Mouse (Mus musculus): ENCODE measurements around the gene Grik4.

The Grik4 gene

DNA sequence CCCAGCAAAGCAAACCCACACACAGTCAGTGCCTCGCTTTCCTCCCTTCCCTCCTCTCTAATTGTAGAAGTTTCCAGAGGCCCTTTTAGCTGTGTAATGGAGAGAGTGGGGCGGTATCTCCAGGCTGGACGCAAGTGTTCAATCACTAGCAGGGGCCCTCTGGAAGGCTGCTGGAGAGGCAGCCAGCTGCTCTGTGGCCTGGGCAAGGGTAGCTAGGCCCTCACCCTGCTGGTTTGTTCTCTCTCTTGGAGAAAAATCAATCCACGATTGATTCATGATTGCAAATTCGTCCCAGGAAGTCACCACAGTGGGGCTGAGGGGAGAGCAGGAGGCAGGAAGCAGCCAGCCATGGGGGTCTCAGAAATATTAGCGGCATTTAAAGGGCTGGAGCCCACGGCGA is 271.3 kb downstream of the Grik4 start:
- DNase-seq (ENCODE audit: low spot score), result no peak

GRCm38 (mm10) chr9:42670619-42671018 is 273.7 kb downstream of the Grik4 start:
- no peak for DNase-seq (ENCODE audit: low spot score)

GRCm38 (mm10) chr9:42661481-42661880 is 282.8 kb downstream of the Grik4 start:
- no peak for DNase-seq (ENCODE audit: low spot score)

DNA sequence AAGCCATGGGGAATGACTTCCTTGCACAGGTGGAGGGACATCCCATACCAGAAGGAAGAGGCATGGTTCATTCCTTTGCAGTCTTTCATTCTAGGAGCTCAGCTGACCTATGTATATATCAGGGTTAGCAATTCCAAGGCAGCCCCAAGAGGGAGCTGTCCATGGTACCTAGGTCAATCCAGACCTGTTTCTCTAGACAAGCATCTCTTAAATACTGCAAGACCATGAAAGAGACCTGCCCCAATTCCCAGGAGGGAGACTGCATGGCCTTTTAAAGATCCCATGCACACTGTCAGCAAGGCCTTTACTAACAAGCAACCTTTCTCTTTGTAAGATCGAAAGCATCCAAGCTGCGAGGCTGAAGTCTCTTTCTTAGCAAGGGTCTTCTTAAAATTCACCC is 291.5 kb downstream of the Grik4 start:
- peak; percentile 15 for DNase-seq (ENCODE audit: low spot score)

- DNase-seq (ENCODE audit: low spot score), result no peak
These were observed 292.0 kb downstream of the Grik4 start for GRCm38 (mm10) chr9:42652309-42652708.

- DNase-seq (ENCODE audit: low spot score), result no peak
These were observed 294.4 kb downstream of the Grik4 start for GRCm38 (mm10) chr9:42649872-42650271.

DNA sequence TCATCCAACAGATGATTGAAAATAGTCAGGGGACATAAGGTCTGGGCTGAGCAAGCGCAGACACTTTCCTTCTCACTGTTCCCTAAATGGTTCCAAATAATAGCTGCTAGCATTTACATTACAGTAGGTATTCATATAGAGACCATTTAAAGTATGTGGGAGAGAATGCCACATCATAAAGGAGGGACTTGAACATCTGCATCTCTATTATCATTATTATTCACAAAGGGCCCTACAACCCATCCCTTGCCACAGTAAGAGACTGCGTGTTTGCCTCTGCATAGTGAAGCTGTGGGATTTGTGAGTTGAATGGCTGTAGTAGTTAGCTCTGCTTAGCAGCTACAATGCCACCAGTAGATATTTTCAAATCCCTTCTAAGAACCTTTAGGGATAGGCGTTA is 296.2 kb downstream of the Grik4 start:
- no peak for DNase-seq (ENCODE audit: low spot score)

DNA sequence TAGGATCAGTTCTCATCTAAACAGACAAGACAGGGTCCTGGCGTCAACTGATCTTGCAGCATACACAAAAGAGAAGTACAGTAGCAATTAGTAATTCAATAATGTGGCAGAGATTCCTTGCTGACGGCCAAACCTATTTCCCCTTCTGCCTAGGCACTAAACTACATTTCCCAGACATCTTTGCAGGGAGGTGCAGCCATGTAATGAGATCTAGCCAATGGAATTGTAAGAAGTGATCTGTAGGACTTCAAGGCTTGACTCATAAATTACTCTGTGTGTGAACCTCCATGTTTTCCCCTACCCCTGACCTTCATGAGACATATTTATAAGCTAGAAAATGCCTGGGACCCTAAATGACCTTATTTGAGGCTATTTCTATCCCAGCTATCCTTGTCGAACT is 296.7 kb downstream of the Grik4 start:
- no peak for DNase-seq (ENCODE audit: low spot score)

DNA sequence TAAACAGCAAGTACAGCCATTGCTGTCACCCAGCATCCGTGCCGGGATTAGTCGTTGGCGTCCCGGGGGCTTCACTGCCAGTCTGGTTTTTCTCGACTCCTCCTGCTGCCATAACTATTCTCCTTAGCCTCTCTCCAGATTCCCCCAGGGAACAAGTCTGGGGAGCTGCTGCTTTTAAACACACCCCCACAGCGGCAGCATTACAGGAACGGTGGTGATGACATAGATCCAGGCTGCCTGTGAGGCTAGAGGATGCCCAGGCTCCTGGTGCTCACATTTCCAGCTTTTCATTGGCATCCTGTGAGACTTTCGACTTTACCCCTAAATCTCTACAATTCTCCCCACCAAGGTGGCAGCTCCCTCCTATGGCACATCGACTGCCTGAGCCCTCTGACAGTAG is 297.5 kb downstream of the Grik4 start:
- no peak for DNase-seq (ENCODE audit: low spot score)

DNA sequence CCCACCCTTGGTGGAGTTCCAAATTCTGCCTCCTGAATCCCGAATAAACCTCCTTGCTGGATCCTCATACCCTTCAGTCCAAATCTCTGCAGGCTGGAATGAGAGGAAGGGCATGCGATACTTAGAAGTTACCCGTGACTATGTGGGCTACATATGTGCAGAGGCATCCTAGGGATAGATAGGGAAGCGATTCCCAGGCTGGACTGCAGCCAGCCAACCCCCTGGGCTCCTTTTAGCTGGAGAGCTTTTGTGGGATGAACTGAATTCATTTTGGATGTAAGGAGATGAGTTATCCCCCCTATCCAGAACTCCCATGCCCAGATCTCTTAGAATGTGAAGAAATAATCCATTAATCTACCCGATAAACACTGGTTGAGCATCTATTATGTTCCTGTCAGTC is 299.1 kb downstream of the Grik4 start:
- DNase-seq (ENCODE audit: low spot score), result no peak

DNA sequence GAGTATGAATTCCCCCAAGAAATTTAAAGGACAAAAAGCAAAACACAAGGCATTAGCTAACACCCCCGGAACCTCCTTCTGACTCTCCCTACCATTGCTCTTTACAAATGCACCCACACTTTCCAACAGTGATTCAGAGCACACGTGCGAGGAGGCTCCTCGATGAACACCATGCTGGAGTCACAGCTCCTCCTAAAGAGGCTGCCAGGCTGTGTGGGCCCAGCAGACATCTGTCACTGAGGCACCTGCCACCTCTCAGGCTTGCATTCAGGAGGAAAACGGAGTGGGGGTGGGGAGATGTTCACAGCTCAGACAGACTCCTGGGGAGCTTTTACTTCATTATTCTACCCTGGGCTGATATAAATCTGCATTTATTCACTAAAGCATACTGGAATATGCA is 301.5 kb downstream of the Grik4 start:
- DNase-seq (ENCODE audit: low spot score), result no peak

GRCm38 (mm10) chr9:42641550-42642117 is 302.7 kb downstream of the Grik4 start:
- DNase-seq (ENCODE audit: low spot score), result no peak

GRCm38 (mm10) chr9:42636446-42636845 is 307.8 kb downstream of the Grik4 start:
- DNase-seq (ENCODE audit: low spot score), result no peak

DNA sequence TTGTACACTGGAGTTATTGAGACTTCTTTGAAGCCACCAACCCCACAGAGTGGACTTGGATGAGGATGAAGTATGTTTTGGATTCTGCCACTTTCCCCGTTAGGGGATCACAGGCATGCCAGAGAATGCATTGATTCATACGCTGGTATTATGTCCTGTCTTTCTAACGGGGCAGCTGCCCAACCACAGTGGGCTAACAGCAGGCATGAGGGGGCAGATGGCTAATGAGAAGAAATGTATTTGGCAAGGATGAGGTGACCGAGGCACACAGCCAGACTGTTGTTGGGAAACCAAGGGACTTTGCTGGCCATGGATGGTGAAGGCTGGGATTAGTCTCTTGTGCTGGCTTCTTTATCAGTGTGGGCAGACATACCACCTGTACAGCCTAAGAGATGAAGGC is 312.8 kb downstream of the Grik4 start:
- DNase-seq (ENCODE audit: low spot score), result no peak

DNA sequence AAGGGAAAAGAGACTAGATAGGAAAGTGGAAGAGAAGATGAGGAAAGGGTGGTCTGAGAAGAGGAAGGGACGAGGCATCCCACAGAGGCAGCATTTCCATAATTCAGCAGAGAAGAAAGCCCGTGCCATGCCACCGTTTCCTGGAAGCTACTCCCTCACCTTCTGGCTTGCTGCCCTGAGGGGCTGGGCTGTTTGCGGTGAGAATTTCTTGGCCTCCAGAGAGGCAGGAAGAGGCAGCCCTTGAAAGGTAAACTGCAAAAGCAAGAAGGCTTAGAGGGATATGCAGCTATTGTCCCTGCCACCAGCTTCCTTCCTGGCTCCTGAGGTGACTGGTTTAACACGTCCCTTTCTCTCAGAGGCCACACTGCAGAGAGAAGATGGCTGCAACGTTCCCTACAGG is 316.7 kb downstream of the Grik4 start:
- DNase-seq (ENCODE audit: low spot score), result peak; percentile 4

GRCm38 (mm10) chr9:42627146-42627545 is 317.1 kb downstream of the Grik4 start:
- no peak for DNase-seq (ENCODE audit: low spot score)

DNA sequence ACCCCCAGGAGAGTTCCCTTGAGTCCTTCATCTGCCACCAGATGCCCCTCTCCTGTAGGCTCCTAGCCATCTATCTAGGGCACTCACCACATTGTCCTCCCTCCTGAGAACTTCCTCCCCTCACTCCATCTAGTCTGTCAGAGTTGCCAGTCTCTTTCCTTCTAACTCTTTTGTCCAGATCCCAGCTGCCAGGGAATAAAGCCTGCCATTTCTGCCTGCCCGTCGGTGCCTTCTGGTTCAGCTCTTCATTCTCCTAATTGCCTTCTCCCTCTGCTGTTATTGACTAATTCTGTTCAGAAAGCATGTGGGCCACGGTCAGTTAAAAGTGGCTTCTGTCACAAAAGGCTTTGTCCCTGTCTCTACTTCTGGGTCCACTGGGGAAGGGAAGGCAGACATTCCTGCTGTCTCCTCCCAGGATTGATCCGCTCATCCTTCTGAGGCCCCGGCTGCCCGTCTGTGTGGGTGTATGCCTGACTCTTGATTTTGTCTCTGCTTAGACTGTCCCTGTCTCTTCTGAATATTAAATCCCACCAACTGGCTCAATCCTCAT is 318.0 kb downstream of the Grik4 start:
- no peak for DNase-seq (ENCODE audit: low spot score)

DNA sequence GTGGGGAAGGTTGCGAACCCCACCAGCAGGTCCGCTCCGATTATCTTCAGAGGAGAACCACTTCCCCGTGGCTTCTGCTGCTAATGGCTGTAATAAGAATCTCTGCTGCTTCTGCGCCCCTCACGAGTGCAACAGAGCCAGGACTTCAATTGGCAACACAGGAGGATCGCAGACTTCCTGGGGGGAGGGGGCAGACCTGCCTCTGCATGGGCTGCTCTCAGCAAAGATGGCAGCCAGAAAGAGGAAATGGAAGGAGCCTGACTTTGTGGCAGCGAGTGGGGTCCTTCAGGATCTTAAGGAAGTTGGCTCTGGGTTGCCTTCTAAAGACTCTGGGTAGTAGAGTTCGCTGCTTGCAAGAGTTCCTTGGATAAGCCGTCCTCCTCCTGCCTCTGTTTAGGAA is 329.9 kb downstream of the Grik4 start:
- DNase-seq (ENCODE audit: low spot score), result no peak

DNA sequence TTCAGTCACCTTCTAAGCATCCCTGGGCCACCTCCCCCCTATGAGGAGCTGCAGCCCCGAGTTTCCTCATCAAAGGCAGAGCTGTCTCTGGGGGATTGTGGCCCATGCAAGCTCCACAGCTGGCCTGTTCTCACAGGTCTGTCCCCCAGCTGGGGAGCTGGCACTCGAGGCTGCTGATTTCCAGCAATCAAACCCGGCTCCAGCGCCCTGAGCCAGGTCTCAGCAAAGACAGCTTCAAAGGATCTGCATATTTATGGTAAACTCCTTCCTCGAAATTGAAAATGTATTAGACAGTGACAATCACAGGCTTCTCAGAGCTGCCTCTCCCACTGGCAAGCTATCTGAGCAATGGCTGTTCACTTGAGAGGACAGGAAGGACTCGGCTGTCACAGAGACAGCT is 330.5 kb downstream of the Grik4 start:
- DNase-seq (ENCODE audit: low spot score), result no peak

- no peak for DNase-seq (ENCODE audit: low spot score)
These were observed 331.8 kb downstream of the Grik4 start for GRCm38 (mm10) chr9:42612482-42612991.

DNA sequence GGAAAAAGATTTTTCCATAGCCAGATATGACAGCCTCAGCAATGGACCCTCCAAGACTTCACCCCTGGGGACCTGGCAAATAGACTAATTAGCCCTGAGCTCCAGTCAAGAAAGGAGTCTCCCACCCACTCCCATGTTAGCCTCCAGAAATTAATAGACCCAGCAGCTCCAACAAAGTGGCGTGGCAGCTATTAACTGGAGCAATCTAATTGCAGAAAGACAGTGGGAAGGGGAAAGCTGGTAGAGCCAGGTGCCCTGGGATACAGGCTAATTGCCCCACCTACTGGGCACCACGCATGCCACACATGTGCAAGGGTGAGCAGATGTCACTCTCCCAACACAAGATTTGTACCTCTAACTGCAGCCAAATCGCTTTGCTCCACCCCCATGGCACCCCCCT is 342.8 kb downstream of the Grik4 start:
- DNase-seq (ENCODE audit: low spot score), result no peak

DNA sequence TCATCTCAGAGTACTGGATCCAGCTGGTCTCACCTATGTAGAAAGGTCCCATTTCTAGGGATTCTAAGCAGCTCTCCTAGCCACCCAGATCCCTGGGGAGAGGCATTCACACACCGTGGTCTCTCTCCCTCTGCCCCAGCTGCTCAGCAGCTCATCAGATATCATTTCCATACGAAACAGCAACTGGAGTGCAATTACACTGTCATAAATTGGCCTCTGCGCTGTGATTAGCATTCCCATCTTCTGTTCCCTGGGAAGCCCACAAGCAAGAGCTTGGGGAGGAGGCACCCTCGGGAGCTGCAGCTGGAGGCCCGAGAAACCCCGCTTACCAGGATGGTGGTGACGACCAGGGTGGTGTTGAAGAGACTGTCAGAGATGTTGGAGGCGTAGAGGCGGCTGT is 346.8 kb downstream of the Grik4 start:
- no peak for DNase-seq (ENCODE audit: low spot score)

- DNase-seq (ENCODE audit: low spot score), result no peak
These were observed 365.8 kb downstream of the Grik4 start for GRCm38 (mm10) chr9:42578511-42578910.

DNA sequence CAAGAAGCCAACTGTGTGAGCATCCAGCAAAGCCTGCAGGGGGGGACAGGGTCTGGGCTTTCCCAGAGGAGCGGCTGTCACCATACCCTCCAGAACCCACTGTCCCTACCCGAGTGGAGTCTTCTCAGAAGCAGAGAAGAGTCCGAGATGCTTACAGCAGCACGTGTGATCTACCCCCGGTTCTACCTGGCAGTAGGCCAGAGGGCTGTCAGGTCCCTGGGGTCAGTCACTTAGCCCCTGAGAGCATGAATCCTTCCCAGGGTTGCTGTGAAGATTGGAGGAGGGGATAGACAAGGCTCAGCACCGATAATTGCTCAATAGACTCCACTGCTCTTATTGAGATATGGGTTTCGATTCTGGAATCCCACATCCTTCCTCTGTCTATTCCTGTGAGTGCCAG is 366.2 kb downstream of the Grik4 start:
- no peak for DNase-seq (ENCODE audit: low spot score)
